Mouse (Mus musculus): Measurements from ENCODE around the gene Bcas3.

Bcas3 gene

GRCm38 (mm10) chr11:85712026-85712804 lies 359.2 kb downstream of the Bcas3 start:
- DNase-seq (ENCODE audit: low spot score in 2 of 2), result peak in 1 of 2 experiments; percentile 3

GRCm38 (mm10) chr11:85712860-85713813 lies 360.2 kb downstream of the Bcas3 start:
- DNase-seq (ENCODE audit: low spot score in 2 of 2), result peak; percentile 45 to 54

DNA sequence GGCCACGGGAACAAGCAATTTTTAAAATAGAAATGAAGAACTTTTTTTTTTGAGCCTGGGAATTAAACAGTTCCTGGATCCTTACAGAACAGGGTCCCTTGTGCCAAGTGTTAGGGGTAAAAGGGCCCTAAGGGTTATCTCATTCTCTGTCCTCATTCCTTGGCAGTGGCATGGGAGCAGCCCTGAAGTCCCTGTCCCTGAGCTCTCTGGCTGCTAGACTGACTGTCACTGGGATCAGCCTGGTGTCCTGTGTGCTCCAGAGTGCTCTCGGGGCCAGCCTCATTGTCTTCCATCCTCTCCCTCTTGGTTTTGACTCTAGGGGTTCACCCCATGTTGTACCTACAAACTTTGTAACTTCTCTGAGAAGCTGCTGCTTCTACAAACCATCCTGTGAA lies 360.8 kb downstream of the Bcas3 start:
- peak in 1 of 2 experiments; percentile 5 for DNase-seq (ENCODE audit: low spot score in 2 of 2)

GRCm38 (mm10) chr11:85714312-85714931 lies 361.5 kb downstream of the Bcas3 start:
- peak in 1 of 2 experiments; percentile 1 for DNase-seq (ENCODE audit: low spot score in 2 of 2)

DNA sequence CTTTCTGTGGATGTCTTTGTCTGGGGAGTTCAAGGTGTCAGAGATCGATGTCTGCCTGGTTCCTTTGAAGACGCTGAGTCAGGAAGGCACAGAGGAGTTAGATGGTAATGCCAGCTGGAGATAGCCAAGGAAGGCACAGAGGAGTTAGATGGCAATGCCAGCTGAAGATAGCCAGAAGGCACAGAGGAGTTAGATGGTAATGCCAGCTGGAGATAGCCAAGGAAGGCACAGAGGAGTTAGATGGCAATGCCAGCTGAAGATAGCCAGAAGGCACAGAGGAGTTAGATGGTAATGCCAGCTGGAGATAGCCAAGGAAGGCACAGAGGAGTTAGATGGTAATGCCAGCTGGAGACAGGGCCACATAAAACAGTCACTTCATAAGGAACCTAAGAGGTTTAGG lies 363.8 kb downstream of the Bcas3 start:
- peak in 1 of 2 experiments; percentile 3 for DNase-seq (ENCODE audit: low spot score in 2 of 2)

- DNase-seq (ENCODE audit: low spot score in 2 of 2), result peak in 1 of 2 experiments; percentile 6
Measured at GRCm38 (mm10) chr11:85719091-85719490, 366.1 kb downstream of the Bcas3 start.

DNA sequence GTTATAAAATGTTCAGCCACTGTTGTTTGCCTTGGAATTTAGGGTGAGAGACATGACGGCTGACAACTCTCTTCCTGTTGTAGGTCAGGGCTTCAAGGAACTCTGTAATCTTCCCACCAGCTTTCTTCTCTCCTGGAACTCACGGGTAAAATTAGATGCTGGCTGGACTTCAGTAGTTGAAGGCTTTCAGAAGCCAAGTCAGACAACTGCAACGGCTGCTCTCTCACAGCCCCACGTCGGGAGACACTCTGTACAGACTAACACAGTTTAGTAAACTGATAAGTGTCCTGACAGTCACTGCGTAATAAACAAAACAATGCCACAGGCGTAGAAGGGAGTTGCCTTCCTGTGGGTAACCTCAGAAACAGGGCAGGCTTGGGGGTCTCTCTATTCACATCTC lies 366.8 kb downstream of the Bcas3 start:
- peak in 1 of 2 experiments; percentile 5 for DNase-seq (ENCODE audit: low spot score in 2 of 2)

- DNase-seq (ENCODE audit: low spot score in 2 of 2), result peak in 1 of 2 experiments; percentile 5
Measured at GRCm38 (mm10) chr11:85720269-85720773, 367.4 kb downstream of the Bcas3 start.

DNA sequence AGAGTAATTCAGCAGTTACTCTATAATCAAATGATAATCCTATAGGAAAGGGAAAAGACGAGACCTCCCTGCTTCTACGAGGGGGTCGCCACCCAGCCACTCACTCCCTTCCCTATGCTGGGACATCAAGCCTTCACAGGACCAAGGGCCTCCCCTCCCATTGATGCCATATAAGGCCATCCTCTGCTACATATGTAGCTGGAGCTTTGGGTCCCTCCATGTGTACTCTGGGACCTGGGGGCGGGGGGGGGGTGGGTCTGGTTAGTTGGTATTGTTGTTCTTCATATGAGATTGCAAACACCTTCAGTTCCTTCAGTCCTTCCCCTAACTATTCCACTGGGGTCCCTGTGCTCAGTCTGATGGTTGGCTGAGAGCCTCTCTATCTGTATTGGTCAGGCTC lies 369.0 kb downstream of the Bcas3 start:
- DNase-seq (ENCODE audit: low spot score in 2 of 2), result no peak

- DNase-seq (ENCODE audit: low spot score in 2 of 2), result no peak
Measured at GRCm38 (mm10) chr11:85724159-85724558, 371.2 kb downstream of the Bcas3 start.

- DNase-seq (ENCODE audit: low spot score in 2 of 2), result no peak
Measured at GRCm38 (mm10) chr11:85729725-85730124, 376.8 kb downstream of the Bcas3 start.

DNA sequence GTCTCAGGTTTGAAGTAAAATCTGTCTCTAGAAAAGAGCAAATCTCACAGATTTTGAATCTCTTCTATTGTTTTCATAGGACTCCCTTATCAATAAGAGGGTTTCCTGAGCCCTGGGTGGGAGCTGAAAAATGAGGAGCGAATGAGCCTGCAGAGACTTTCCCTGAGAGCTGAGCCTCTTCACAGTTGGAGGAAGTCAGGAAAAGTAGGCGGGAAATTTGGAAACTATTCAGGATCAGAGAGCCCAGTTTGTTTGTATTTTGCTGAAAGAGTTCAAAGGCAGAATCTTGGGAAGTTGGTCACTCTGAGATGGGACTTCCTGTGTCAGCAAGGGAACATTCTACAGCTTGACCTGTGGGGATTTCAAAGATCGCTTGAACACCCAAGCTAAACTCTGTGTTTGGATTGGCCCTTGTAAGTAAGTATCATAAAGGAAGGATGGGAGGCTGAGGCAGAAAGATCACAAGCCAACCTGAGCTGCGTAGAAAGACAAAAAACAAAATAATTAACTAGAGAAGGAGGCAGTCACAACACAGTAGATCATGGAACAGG lies 379.6 kb downstream of the Bcas3 start:
- DNase-seq (ENCODE audit: low spot score in 2 of 2), result no peak

DNA sequence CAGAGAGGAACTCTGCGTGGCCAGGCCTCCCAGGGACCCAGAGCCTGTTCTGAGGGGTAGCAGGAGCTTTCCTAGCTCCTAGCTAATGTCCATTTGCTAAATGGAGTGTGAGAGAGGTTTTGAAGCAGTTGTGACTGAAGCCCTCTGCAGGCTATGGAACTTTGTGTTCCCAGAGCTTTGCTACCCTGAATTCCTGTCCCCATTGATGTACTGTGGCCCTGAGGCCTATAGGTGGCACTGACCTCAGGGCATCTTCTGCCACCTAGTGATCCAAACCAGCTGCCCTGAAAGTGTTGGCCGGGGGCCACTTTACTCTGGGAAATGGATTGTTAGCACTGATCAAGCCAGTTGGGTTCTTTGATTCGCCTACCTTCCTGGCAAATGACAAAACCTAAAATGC lies 380.6 kb downstream of the Bcas3 start:
- no peak for DNase-seq (ENCODE audit: low spot score in 2 of 2)

DNA sequence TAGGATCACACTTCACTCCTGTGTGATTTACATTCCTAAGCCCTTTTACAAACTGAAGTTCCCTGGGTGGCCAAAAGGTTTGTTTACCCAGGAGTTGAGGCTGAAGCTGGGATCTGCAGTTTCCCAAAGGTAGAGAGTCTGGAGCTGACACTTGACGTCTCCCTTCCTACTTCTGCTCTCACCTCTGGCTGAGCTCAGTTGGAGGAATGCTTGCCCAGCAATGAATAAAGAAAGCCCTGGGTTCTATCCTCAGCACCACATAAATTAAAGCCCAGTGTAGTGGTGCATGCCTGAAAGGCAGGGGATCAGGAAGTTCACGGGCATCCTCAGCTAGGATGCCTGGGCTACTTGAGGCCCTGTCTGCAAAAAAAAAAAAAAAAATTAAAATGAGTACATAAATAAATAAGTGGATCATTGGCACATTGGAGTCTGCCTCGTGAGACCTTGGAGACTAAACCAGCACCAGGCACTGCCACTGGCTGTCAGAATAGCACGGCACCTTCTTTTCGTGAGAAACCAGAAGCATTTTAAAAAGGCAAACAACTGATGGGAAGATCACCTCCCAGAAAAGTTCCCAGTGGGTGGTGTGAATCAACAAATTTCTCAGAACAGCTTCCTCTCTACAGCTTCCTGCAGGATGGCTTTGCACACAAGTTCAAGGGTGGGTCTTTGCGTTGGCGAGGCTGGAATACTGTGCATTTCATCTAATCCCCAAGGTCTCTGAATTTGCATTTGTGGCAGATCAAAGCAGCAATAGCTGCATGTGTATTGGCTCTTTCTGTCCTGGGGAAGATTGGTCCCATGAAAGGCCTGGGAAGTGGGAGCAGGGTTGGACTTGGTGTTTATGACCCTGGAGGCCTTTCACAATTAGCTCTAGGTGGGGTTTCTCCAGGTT lies 381.6 kb downstream of the Bcas3 start:
- no peak for DNase-seq (ENCODE audit: low spot score in 2 of 2)

DNA sequence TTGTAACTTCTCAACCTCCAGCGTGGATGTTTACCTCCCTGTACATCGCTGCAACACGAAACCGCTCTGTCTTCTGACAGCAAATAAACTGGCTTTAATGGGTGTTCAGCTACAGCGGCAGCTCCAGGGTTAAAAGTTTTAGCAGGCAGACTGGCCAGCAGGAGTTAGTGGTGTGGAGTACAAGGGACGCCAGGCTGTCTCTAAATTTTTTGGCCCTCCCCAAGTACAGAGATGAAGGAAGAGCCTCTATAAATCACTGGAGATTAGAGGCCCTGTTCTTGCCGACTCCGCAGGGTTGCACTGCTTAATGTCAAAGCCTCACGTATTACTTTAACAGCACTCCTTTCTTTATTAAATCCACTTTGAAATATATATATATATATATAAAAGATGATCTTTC lies 384.3 kb downstream of the Bcas3 start:
- no peak for DNase-seq (ENCODE audit: low spot score in 2 of 2)

- DNase-seq (ENCODE audit: low spot score in 2 of 2), result no peak
Measured at GRCm38 (mm10) chr11:85737893-85738292, 384.9 kb downstream of the Bcas3 start.

DNA sequence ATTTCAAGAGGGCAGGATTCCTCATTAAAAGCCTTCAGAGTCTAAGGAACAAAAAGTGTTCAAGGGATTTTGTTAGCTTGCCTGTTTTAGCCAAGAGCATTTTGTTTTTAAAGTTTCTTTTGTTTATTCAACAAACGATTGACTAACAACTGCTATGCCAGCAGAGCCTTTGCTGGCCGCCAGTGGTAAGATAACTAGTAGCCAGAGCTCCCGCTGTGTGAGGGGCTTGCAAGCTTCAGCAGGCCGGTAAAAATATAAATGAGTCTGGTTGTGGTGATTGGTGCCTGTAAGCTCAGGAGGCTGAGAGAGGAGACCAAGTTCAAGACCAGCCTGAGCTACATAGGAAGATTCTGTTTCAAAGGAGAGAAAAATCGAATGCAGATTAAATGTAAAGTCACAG lies 385.6 kb downstream of the Bcas3 start:
- no peak for DNase-seq (ENCODE audit: low spot score in 2 of 2)

DNA sequence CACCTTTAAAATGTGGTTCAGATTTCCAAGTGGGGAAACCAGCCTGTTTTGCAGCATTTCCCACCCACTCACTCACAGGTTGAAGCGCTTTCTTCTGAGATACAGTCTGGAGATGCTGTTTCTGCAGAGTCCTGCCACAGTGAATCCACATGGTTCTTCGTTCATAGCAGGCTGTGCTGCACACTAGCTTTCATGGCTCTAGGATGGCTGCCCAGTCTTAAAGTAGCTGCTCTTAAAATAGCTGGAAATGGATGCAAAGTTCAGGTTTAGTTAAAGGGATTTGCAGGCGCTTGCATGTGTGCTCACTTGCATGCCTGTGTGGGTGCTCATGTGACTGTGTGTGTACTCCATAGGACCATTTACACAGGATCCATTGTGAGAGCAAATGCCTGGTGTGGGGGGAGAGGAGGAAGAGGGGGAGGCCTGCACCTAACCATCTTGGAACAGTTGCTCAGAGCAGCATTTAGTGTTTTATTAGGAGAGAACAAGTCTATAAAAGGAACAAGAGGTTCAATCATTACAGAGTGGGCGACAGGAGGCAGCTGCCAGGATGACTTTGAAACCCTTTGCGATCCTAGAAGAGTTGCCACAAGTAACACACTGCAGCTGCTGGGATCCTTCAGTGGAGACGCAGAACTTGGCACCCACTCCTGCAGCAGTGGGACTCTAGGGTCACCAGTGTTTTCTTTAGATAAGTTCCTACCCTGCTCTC lies 386.5 kb downstream of the Bcas3 start:
- DNase-seq (ENCODE audit: low spot score in 2 of 2), result no peak

DNA sequence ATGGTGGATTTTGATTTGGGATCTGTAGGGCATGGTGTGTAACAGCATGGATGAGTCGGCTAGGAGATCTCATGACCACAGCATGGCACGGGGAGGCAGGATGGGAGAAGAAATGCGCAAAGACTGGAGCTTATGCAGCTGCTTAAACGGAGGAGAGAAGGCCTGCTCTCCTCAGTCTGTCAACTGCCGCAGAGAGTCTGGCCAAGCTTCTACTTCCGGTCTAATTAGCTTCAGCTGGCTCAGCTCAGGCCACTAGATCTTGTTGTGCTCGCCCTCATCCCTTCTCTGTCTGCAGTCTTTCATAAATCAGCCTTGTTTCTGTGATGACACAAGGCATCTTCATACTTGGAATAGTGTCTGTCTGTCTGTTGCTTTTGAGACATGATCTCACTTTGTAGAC lies 393.4 kb downstream of the Bcas3 start:
- DNase-seq (ENCODE audit: low spot score in 2 of 2), result no peak

DNA sequence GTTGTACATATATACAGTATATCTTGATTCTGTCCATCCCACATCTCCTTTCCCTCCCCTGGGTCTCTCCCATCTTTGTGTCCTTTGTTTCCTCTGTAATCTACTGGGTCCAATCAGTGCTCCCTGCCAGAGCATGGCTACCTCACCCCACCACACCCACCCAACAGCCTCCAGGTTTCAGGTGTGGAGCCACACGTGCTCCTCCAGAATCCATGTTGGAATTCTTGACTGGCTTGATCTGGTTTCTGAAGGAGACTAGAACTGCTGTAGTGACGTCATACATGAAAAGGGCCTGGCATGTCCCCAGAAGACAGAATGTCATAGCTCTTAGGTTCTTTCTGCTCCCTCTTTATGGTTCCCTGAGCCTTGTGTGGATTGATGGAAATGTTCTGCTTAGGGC lies 395.9 kb downstream of the Bcas3 start:
- no peak for DNase-seq (ENCODE audit: low spot score in 2 of 2)

All from spleen, postnatal 14 days (tissue).